Mouse (Mus musculus): ENCODE measurements around the gene Cd300lf. TPM values are rescaled to one million over a fixed set of nuclear protein-coding genes. Genes with fewer than 3 reads are reported as not detected.

The Cd300lf gene
- polyA plus RNA-seq (2012; rRNA removed), result 1.3 and 1.5 TPM in 2 replicates

DNA sequence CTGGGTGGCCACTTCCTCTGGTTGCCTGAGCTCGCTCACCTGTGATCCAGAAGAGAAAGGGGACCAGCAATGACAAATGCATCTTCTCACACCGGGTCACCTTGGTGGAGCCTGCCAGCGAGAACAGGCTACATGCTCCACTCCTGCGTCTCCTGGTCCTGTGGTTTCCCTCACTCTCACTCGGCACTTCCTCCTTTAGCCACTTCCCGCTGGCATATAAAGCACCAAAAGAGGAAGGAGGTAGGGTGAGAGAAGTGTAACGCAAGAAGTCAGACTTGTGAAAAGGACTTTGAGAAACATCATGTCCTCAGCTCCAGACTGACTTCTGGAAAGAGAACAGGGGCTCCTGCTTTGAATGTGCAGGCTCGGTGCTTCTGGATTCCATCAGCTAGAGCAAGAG is at the start of gene Cd300lf:
Gene Cd300lf, minus strand, starts transcription at position 193 of the 400 bp plus-strand sequence.

GRCm38 (mm10) chr11:115162832-115163480 is 29.2 kb upstream of the Cd300lf start, which contains the start of gene Slc9a3r1:
TSS of gene Slc9a3r1 (plus strand) at chr11:115163341.

GRCm38 (mm10) chr11:115091362-115091901 is 42.4 kb downstream of the Cd300lf start, which contains the start of gene Rab37:
TSS of gene Rab37 (plus strand) at chr11:115091431.

Other genes with a start within 250 kb of the Cd300lf start
- gene Cd300a, start 244.0 kb downstream of the Cd300lf start, polyA plus RNA-seq (2012; rRNA removed), result 1.4 and 1.5 TPM in 2 replicates
- 1.1 and 1.4 TPM in 2 replicates for gene Cd300lb, start 199.6 kb downstream of the Cd300lf start, polyA plus RNA-seq (2012; rRNA removed)
- 0.36 TPM in 1 of 2 replicates, not detected in the other for gene Cd300c, start 164.8 kb downstream of the Cd300lf start, polyA plus RNA-seq (2012; rRNA removed)
- 1.3 and 1.7 TPM in 2 replicates for gene Cd300ld, start 144.1 kb downstream of the Cd300lf start, polyA plus RNA-seq (2012; rRNA removed)
- 4.0 and 5.3 TPM in 2 replicates for gene Cd300c2, start 132.1 kb downstream of the Cd300lf start, polyA plus RNA-seq (2012; rRNA removed)
- gene Cd300ld2, start 117.8 kb downstream of the Cd300lf start, polyA plus RNA-seq (2012; rRNA removed), result 0.28 TPM in 1 of 2 replicates, not detected in the other
- gene Cd300ld4, start 107.0 kb downstream of the Cd300lf start, polyA plus RNA-seq (2012; rRNA removed), result 1.4 and 1.7 TPM in 2 replicates
- 0.68 and 1.7 TPM in 2 replicates for gene Cd300ld5, start 96.2 kb downstream of the Cd300lf start, polyA plus RNA-seq (2012; rRNA removed)
- gene Cd300ld3, start 85.6 kb downstream of the Cd300lf start, polyA plus RNA-seq (2012; rRNA removed), result 12.6 and 13.7 TPM in 2 replicates
- 0.25 and 0.31 TPM in 2 replicates for gene Cd300e, start 71.8 kb downstream of the Cd300lf start, polyA plus RNA-seq (2012; rRNA removed)
- 2.0 and 2.7 TPM in 2 replicates for gene Rab37, start 42.6 kb downstream of the Cd300lf start, polyA plus RNA-seq (2012; rRNA removed)
- gene Slc9a3r1, start 29.3 kb upstream of the Cd300lf start, polyA plus RNA-seq (2012; rRNA removed), result 62.3 and 69.3 TPM in 2 replicates
- gene Tmem104, start 53.5 kb upstream of the Cd300lf start, polyA plus RNA-seq (2012; rRNA removed), result 25.3 and 25.6 TPM in 2 replicates
- 40.2 and 52.1 TPM in 2 replicates for gene Nat9, start 53.9 kb upstream of the Cd300lf start, polyA plus RNA-seq (2012; rRNA removed)
- 14.8 and 16.5 TPM in 2 replicates for gene Grin2c, start 133.3 kb upstream of the Cd300lf start, polyA plus RNA-seq (2012; rRNA removed)
- 341 and 408 TPM in 2 replicates for gene Fdxr, start 143.1 kb upstream of the Cd300lf start, polyA plus RNA-seq (2012; rRNA removed)
- gene Fads6, start 163.7 kb upstream of the Cd300lf start, polyA plus RNA-seq (2012; rRNA removed), result 45.9 and 48.3 TPM in 2 replicates
- 0.07 and 0.10 TPM in 2 replicates for gene Otop2, start 173.2 kb upstream of the Cd300lf start, polyA plus RNA-seq (2012; rRNA removed)
- 9.8 and 10.6 TPM in 2 replicates for gene Ush1g, start 188.0 kb upstream of the Cd300lf start, polyA plus RNA-seq (2012; rRNA removed)
- not detected in 2 replicates for gene Otop3, start 200.7 kb upstream of the Cd300lf start, polyA plus RNA-seq (2012; rRNA removed)
- 20.6 and 25.5 TPM in 2 replicates for gene Hid1, start 233.8 kb upstream of the Cd300lf start, polyA plus RNA-seq (2012; rRNA removed)
- 38.3 and 39.4 TPM in 2 replicates for gene Cdr2l, start 247.9 kb upstream of the Cd300lf start, polyA plus RNA-seq (2012; rRNA removed)